15 mouse cellular contexts compared by ENCODE assay signal in the genomic region with DNA sequence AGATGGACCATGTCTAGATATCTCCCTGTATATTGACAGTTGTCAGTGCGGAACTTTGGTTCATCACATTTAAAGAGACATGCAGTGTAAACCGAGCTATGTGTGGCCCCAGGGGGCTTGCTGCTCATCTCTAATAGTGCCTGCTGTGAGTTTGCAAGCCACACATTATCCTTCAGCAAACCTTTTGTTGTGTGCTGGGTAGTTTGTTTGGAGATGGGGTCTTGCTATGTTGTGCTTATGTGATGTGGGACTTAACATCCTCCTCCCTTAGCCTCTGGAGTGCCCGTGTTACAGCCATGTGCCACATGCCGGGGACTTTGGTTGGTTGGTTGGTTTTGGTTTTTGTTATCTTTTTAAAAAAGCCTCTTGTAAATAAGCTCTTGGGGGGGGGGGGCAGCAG. TPM values are rescaled to one million over a fixed set of nuclear protein-coding genes. Genes with fewer than 3 reads are reported as not detected.
A peak's percentile ranks its signal among the peaks of the same experiment; 100 is the strongest.
DNase-seq lines count a peak whose midpoint lies in the region; ATAC-seq and TF ChIP-seq lines count a peak whose summit lies in the region.
"Had no signal": no experiment of that assay in that cellular context is flagged by ENCODE, and none has a peak within 500 bp of the region (broad histone marks: within the 10 kb centered on the region; RNA-seq: fewer than 3 reads in every experiment).

No protein-coding gene starts in this region.

- TF ChIP-seq EP300 in lung, postnatal 0 days (IDR thresholded peaks at IDR 0.05): no peak
- no peak for TF ChIP-seq EP300 in liver, postnatal 0 days (IDR thresholded peaks at IDR 0.05; ENCODE audit: low read depth)

- peak overlapping the region; percentile 30; the same call in 1 of the 2 replicates for H3K4me3 ChIP-seq in heart, embryonic 13.5 days
- H3K4me3 ChIP-seq in lung, postnatal 0 days (ENCODE audit: low read depth, low read length): no peak overlapping the region
- H3K4me3 ChIP-seq in liver, postnatal 0 days (ENCODE audit: low read depth, low read length): no peak overlapping the region
- H3K4me3 ChIP-seq in hindbrain, embryonic 13.5 days: no peak overlapping the region
- H3K4me3 ChIP-seq: limb, embryonic 12.5 days had no signal

- no peak for DNase-seq in heart, postnatal 4 days
- no peak for DNase-seq in lung, postnatal 0 days (ENCODE audit: low spot score)
- no peak for DNase-seq in lung, postnatal 4 days
- DNase-seq in R1 (ENCODE audit: low read depth, low spot score): peak; percentile 60
- DNase-seq in liver, postnatal 0 days: no peak
- DNase-seq in layer of hippocampus, postnatal 14 days (ENCODE audit: low spot score in 2 of 2): no peak
- DNase-seq: cerebellum, adult 18-20 months; gastrocnemius, postnatal 36 days; kidney, adult 18-20 months; right cerebral cortex, adult 18-20 months had no signal

- ATAC-seq in heart, embryonic 13.5 days (ENCODE audit: extremely low read depth, insufficient number of reproducible peaks, low FRiP score, low TSS enrichment): no peak
- ATAC-seq in lung, postnatal 0 days: no peak
- no peak for ATAC-seq in liver, postnatal 0 days
- ATAC-seq in hindbrain, embryonic 13.5 days (ENCODE audit: low FRiP score): no peak
- ATAC-seq: CD4-positive, CD25-positive, alpha-beta regulatory T cell, adult 4 months had no signal

- H3K4me2 ChIP-seq in heart, embryonic 13.5 days: peak overlapping the region; percentile 52
- H3K4me2 ChIP-seq in lung, postnatal 0 days (replicated peaks; ENCODE audit: low read depth, low read length): peak overlapping the region; percentile 32; the same call in 1 of the 2 replicates
- H3K4me2 ChIP-seq in liver, postnatal 0 days (ENCODE audit: low read depth, low read length): peak overlapping the region; percentile 66
- no peak overlapping the region for H3K4me2 ChIP-seq in hindbrain, embryonic 13.5 days
- H3K4me2 ChIP-seq: hindbrain, embryonic 14.5 days; limb, embryonic 12.5 days had no signal

- H3K27ac ChIP-seq in heart, embryonic 13.5 days (replicated peaks): peak overlapping the region; percentile 75
- peak overlapping the region; percentile 61; the same call in 1 of the 2 replicates for H3K27ac ChIP-seq in lung, postnatal 0 days (ENCODE audit: low read length)
- H3K27ac ChIP-seq in liver, postnatal 0 days (ENCODE audit: low read depth): 0 out of 2 replicates have a peak overlapping the region, but pooled peaks have one; percentile 62
- H3K27ac ChIP-seq in hindbrain, embryonic 13.5 days: no peak overlapping the region
- H3K27ac ChIP-seq: hindbrain, embryonic 14.5 days; limb, embryonic 12.5 days had no signal

- H3K9ac ChIP-seq in heart, embryonic 13.5 days: 0 out of 2 replicates have a peak overlapping the region, but pooled peaks have one; percentile 42
- 0 out of 2 replicates have a peak overlapping the region, but pooled peaks have one; percentile 16 for H3K9ac ChIP-seq in lung, postnatal 0 days (replicated peaks; ENCODE audit: low read depth)
- 0 out of 2 replicates have a peak overlapping the region, but pooled peaks have one; percentile 4 for H3K9ac ChIP-seq in liver, postnatal 0 days (replicated peaks)
- no peak overlapping the region for H3K9ac ChIP-seq in hindbrain, embryonic 13.5 days
- H3K9ac ChIP-seq: hindbrain, embryonic 14.5 days; limb, embryonic 12.5 days had no signal

- H3K4me1 ChIP-seq in heart, embryonic 13.5 days: peaks cover 62% of the 10 kb centered on the region
- H3K4me1 ChIP-seq in lung, postnatal 0 days (ENCODE audit: insufficient read depth, low read depth, low read length): no peaks in the 10 kb centered on the region; the same call in 1 of the 2 replicates
- H3K4me1 ChIP-seq in liver, postnatal 0 days (ENCODE audit: insufficient read depth): peaks cover 44% of the 10 kb centered on the region
- H3K4me1 ChIP-seq in hindbrain, embryonic 13.5 days (replicated peaks): peaks cover 39% of the 10 kb centered on the region

- WGBS in heart, embryonic 13.5 days: 54% methylated on average over 4 of the region's 4 CpGs
- 53% methylated on average over 4 of the region's 4 CpGs for WGBS in lung, postnatal 0 days
- 41% methylated on average over 4 of the region's 4 CpGs for WGBS in liver, postnatal 0 days (ENCODE audit: insufficient replicate concordance)
- WGBS in hindbrain, embryonic 13.5 days: 50% methylated on average over 4 of the region's 4 CpGs

- no peaks in the 10 kb centered on the region for H3K27me3 ChIP-seq in heart, embryonic 13.5 days (replicated peaks)
- H3K27me3 ChIP-seq in lung, postnatal 0 days (replicated peaks; ENCODE audit: insufficient read depth, low read length): no peaks in the 10 kb centered on the region
- no peaks in the 10 kb centered on the region for H3K27me3 ChIP-seq in liver, postnatal 0 days (ENCODE audit: insufficient read depth, low read length)
- no peaks in the 10 kb centered on the region for H3K27me3 ChIP-seq in hindbrain, embryonic 13.5 days
- H3K27me3 ChIP-seq: limb, embryonic 12.5 days had no signal

- no peak for TF ChIP-seq CTCF in lung, postnatal 0 days (IDR thresholded peaks at IDR 0.05)
- no peak for TF ChIP-seq CTCF in liver, postnatal 0 days (IDR thresholded peaks at IDR 0.05; ENCODE audit: low read depth)

- peaks cover 5% of the 10 kb centered on the region for H3K36me3 ChIP-seq in heart, embryonic 13.5 days
- no peaks in the 10 kb centered on the region for H3K36me3 ChIP-seq in lung, postnatal 0 days (ENCODE audit: insufficient read depth, low read length)
- H3K36me3 ChIP-seq in liver, postnatal 0 days (replicated peaks; ENCODE audit: insufficient read depth, low read length): peaks cover 6% of the 10 kb centered on the region; the same call in 1 of the 2 replicates
- peaks cover 4% of the 10 kb centered on the region; the same call in 1 of the 2 replicates for H3K36me3 ChIP-seq in hindbrain, embryonic 13.5 days

- no peaks in the 10 kb centered on the region for H3K9me3 ChIP-seq in heart, embryonic 13.5 days
- H3K9me3 ChIP-seq in lung, postnatal 0 days (ENCODE audit: low read length): no peaks in the 10 kb centered on the region
- H3K9me3 ChIP-seq in liver, postnatal 0 days (ENCODE audit: low read length): no peaks in the 10 kb centered on the region
- H3K9me3 ChIP-seq in hindbrain, embryonic 13.5 days: no peaks in the 10 kb centered on the region
- H3K9me3 ChIP-seq: limb, embryonic 12.5 days had no signal

RNA-seq across cellular contexts. Expression of gene Tor3a, which starts 56.3 kb away (rescaled TPM):
- polyA plus RNA-seq in heart, embryonic 13.5 days (2015; fragmentation: Nextera tagmentation; extraction: Ambion mirVana): 4.8 and 5.1 TPM in 2 replicates
- total RNA-seq in heart, postnatal 4 days (2021): 10 to 100 TPM; 10.1 to 12.9 TPM
- 36.1 and 37.8 TPM in 2 replicates for polyA plus RNA-seq in lung, postnatal 0 days (2015; fragmentation: Nextera tagmentation; extraction: Ambion mirVana)
- 12.4 and 19.4 TPM in 2 replicates for polyA plus RNA-seq in liver, postnatal 0 days (2015; fragmentation: Nextera tagmentation; extraction: Ambion mirVana)
- polyA plus RNA-seq in hindbrain, embryonic 13.5 days (2015; fragmentation: Nextera tagmentation; extraction: Ambion mirVana): 3.2 and 5.9 TPM in 2 replicates
- 1 to 10 TPM; 5.3 to 7.4 TPM for total RNA-seq in layer of hippocampus, postnatal 14 days (2021)

RNA-seq across cellular contexts. Expression of gene Abl2, which starts 59.2 kb away (rescaled TPM):
- polyA plus RNA-seq in heart, embryonic 13.5 days (2015; fragmentation: Nextera tagmentation; extraction: Ambion mirVana): 2.4 and 2.9 TPM in 2 replicates
- total RNA-seq in heart, postnatal 4 days (2021): 10 to 100 TPM; 24.0 to 26.1 TPM
- polyA plus RNA-seq in lung, postnatal 0 days (2015; fragmentation: Nextera tagmentation; extraction: Ambion mirVana): 2.3 and 3.0 TPM in 2 replicates
- polyA plus RNA-seq in liver, postnatal 0 days (2015; fragmentation: Nextera tagmentation; extraction: Ambion mirVana): 0.88 and 0.89 TPM in 2 replicates
- polyA plus RNA-seq in hindbrain, embryonic 13.5 days (2015; fragmentation: Nextera tagmentation; extraction: Ambion mirVana): 5.8 and 6.7 TPM in 2 replicates
- 10 to 100 TPM; 79.8 to 80.3 TPM for total RNA-seq in layer of hippocampus, postnatal 14 days (2021)
